Comparison of ENCODE assay signal across 9 mouse cellular contexts in genomic region chr1:134638522-134638921, GRCm38 (mm10). TPM values are rescaled to one million over a fixed set of nuclear protein-coding genes. Genes with fewer than 3 reads are reported as not detected.
DNase-seq lines count a peak whose midpoint lies in the region; ATAC-seq and TF ChIP-seq lines count a peak whose summit lies in the region.
"Had no signal": no experiment of that assay in that cellular context is flagged by ENCODE, and none has a peak within 500 bp of the region (broad histone marks: within the 10 kb centered on the region; RNA-seq: fewer than 3 reads in every experiment).

No protein-coding gene starts in this region.

- no peak overlapping the region for H3K4me2 ChIP-seq in intestine, postnatal 0 days (replicated peaks; ENCODE audit: low read depth)
- H3K4me2 ChIP-seq in intestine, embryonic 15.5 days (replicated peaks) = no peak overlapping the region

- intact Hi-C loops in left cerebral cortex, postnatal 4 days (cut with DNase I) = loop anchor here (2.0 to 5.0 kb wide), 2 partner anchors 199 to 216 kb away; no protein-coding TSS in a partner anchor

- no peak overlapping the region for H3K9ac ChIP-seq in intestine, postnatal 0 days (ENCODE audit: low read depth, low read length)
- no peak overlapping the region for H3K9ac ChIP-seq in intestine, embryonic 15.5 days

- no peaks in the 10 kb centered on the region for H3K9me3 ChIP-seq in intestine, postnatal 0 days (ENCODE audit: control insufficient read depth)
- no peaks in the 10 kb centered on the region for H3K9me3 ChIP-seq in intestine, embryonic 15.5 days

- WGBS in intestine, postnatal 0 days = 34% methylated on average over 7 of the region's 7 CpGs
- 36% methylated on average over 7 of the region's 7 CpGs for WGBS in intestine, embryonic 15.5 days

- ATAC-seq in intestine, postnatal 0 days = no peak
- ATAC-seq in intestine, embryonic 15.5 days = no peak
- no peak for ATAC-seq in inflammation-experienced regulatory T-cells, adult 6 months

- H3K27ac ChIP-seq in intestine, postnatal 0 days (ENCODE audit: low read depth, low read length) = no peak overlapping the region
- H3K27ac ChIP-seq in intestine, embryonic 15.5 days = no peak overlapping the region

- H3K4me1 ChIP-seq in intestine, postnatal 0 days (replicated peaks; ENCODE audit: control insufficient read depth, insufficient read depth, low read length) = 0 out of 2 replicates have a peak, but pooled peaks cover 4% of the 10 kb centered on the region
- no peaks in the 10 kb centered on the region; the same call in 1 of the 2 replicates for H3K4me1 ChIP-seq in intestine, embryonic 15.5 days (replicated peaks)

- no peak overlapping the region for H3K4me3 ChIP-seq in intestine, postnatal 0 days (ENCODE audit: low read depth, low read length)
- no peak overlapping the region for H3K4me3 ChIP-seq in intestine, embryonic 15.5 days (replicated peaks)

- H3K36me3 ChIP-seq in intestine, postnatal 0 days (ENCODE audit: control insufficient read depth, insufficient read depth) = no peaks in the 10 kb centered on the region
- H3K36me3 ChIP-seq in intestine, embryonic 15.5 days = no peaks in the 10 kb centered on the region

- TF ChIP-seq CTCF in intestine, postnatal 0 days (IDR thresholded peaks at IDR 0.05; ENCODE audit: low read depth) = peak; percentile 73

- DNase-seq in ES-CJ7 (ENCODE audit: low read depth, low spot score) = peak; percentile 78
- DNase-seq in adrenal gland, adult 8-10 months = peak; percentile 32
- DNase-seq in fibroblast of lung, adult 2 months (ENCODE audit: low read depth) = peak; percentile 6
- DNase-seq in left cerebral cortex, postnatal 4 days = peak; percentile 70
- DNase-seq in right cerebral cortex, postnatal 25 days = peak; percentile 30

- peaks cover 4% of the 10 kb centered on the region; the same call in 1 of the 2 replicates for H3K27me3 ChIP-seq in intestine, postnatal 0 days (replicated peaks; ENCODE audit: control insufficient read depth, insufficient read depth, low read length)
- H3K27me3 ChIP-seq in intestine, embryonic 15.5 days (replicated peaks) = peaks cover 3% of the 10 kb centered on the region; the same call in 1 of the 2 replicates

RNA-seq across cellular contexts. Expression of gene Syt2, which starts 8.0 kb away (rescaled TPM):
- polyA plus RNA-seq in intestine, postnatal 0 days (2015; fragmentation: Nextera tagmentation; extraction: Ambion mirVana) = 0.48 and 0.84 TPM in 2 replicates
- 0.87 and 2.0 TPM in 2 replicates for polyA plus RNA-seq in intestine, embryonic 15.5 days (2015; fragmentation: Nextera tagmentation; extraction: Ambion mirVana)
- under 1 TPM; 0.07 to 0.22 (median 0.11) TPM for total RNA-seq in adrenal gland, adult 8-10 months (2022)
- total RNA-seq in left cerebral cortex, postnatal 4 days (2021) = 1 to 10 TPM; 2.2 to 3.9 TPM
- under 1 TPM; 0.10 to 0.44 (median 0.11) TPM for polyA plus RNA-seq in inflammation-experienced regulatory T-cells, adult 6 months (2017; shearing (Covaris generic))
- polyA plus RNA-seq: spleen, adult 2 months had no signal

Comparison
In these comparisons a context has a peak if more than half of its experiments do, and no peak if none do; other contexts are left out.
1. DNase-seq: peak in every context shown above with its lines; median percentile 78 in ES-CJ7; 70 in left cerebral cortex, postnatal 4 days; 32 in adrenal gland, adult 8-10 months; 30 in right cerebral cortex, postnatal 25 days; 6 in fibroblast of lung, adult 2 months.